Mouse (Mus musculus) myocyte (in vitro differentiated cells): ENCODE measurements at regions not wholly inside any gene's neighbourhood (a gene's known extent, or its start where the extent isn't known, plus 50 kb on each side); places are given as distances from the start of the nearest gene placed in this dataset.

Experiments used
- E2F4 ChIP-seq: IDR thresholded peaks from one replicate; pipeline ENCODE4 v1.6.1; 2011; ENCODE audit warnings: mild to moderate bottlenecking, control low read depth, moderate library complexity; ENCODE audit not compliant: insufficient read depth
- MAX ChIP-seq: IDR thresholded peaks from one replicate; pipeline ENCODE4 v1.6.1; 2011; ENCODE audit warnings: low read depth, mild to moderate bottlenecking, control low read depth
- POLR2A ChIP-seq: IDR thresholded peaks from one replicate; pipeline ENCODE4 v1.6.1; 2011; ENCODE audit warnings: low read depth, mild to moderate bottlenecking, control low read depth, moderate library complexity; ENCODE audit not compliant: insufficient read length
- POLR2AphosphoS2 ChIP-seq: IDR thresholded peaks from one replicate; pipeline ENCODE4 v1.6.1; 2011; ENCODE audit warnings: low read depth, control low read depth; ENCODE audit not compliant: insufficient read length
- TCF12 ChIP-seq: IDR thresholded peaks from one replicate; pipeline ENCODE4 v1.6.1; 2011; ENCODE audit warnings: mild to moderate bottlenecking, control low read depth; ENCODE audit not compliant: poor library complexity, insufficient read depth, severe bottlenecking
- TCF3 ChIP-seq: IDR thresholded peaks from one replicate; pipeline ENCODE4 v1.6.1; 2011; ENCODE audit warnings: low read depth, control low read depth; ENCODE audit not compliant: insufficient read length
- USF1 ChIP-seq: IDR thresholded peaks from one replicate; pipeline ENCODE4 v1.6.1; 2011; ENCODE audit warnings: low read depth, mild to moderate bottlenecking, control low read depth, moderate library complexity

DNA sequence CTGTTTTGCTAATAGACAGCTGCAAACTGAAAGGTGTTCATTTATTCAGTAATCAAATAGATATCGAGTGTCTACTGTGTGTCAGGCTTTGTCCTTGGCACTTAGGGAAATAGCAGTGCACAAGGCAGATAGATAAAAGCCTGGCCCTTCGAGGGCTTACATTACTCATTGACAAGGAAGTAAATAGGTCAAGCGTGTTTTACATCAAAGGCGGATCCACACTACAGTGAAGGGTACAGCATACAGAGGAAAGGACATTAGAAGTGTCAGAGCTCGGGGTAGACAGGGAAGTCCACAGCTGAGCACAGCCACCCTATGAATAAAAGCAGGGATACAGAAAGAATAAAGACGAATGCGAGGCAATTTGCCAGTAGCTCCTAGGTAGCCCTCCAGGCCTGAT, 251.6 kb upstream of the Zfp703 start:
- TF ChIP-seq POLR2AphosphoS2: no peak
- no peak for TF ChIP-seq POLR2A
- TF ChIP-seq TCF3: no peak
- no peak for TF ChIP-seq USF1
- no peak for TF ChIP-seq MAX
- TF ChIP-seq E2F4: no peak
- no peak for TF ChIP-seq TCF12
